Mouse (Mus musculus) bone marrow macrophage, adult 2 months (primary cell): ENCODE measurements around the gene Fam241b.

ENCODE experiments used
- CTCF ChIP-seq: IDR thresholded peaks from 2 replicates; pipeline ENCODE4 v1.5.1; 2012; ENCODE audit warnings: low read depth, mild to moderate bottlenecking, low read length, moderate library complexity
- POLR2A ChIP-seq: IDR thresholded peaks from 2 replicates; pipeline ENCODE4 v1.6.1; 2012; ENCODE audit warnings: mild to moderate bottlenecking, low read depth, low read length, borderline replicate concordance

- TF ChIP-seq CTCF (no peak), POLR2A (no peak)
Observed at GRCm38 (mm10) chr10:62189303-62189702, 45.6 kb upstream of the Fam241b start.
